Mouse (Mus musculus): ENCODE measurements at regions not wholly inside any gene's neighbourhood (a gene's known extent, or its start where the extent isn't known, plus 50 kb on each side); places are given as distances from the start of the nearest gene placed in this dataset.

DNA sequence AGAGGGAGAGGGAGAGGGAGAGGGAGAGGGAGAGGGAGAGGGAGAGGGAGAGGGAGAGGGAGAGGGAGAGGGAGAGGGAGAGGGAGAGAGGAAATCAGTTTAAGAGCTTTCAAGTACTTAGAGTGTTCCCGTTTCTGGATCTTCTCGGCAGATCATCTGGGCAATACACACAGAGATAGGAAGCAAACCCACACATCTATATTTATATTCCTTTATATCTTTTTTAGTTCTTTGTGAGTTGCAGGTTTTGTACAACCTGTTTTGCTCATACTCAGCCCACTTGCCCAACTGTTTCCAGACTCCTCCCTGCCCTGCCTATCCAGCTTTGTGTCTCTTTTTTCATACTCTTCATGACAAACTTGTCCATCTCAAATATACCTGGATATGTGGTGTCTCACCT is 173.2 kb downstream of the Tinag start:
- no peaks in the 10 kb centered on the region for H3K27me3 ChIP-seq (replicated peaks)
- no peak for DNase-seq (ENCODE audit: extremely low read depth)
- H3K9me3 ChIP-seq (replicated peaks; ENCODE audit: low read length), result peaks cover 2% of the 10 kb centered on the region
- no peak overlapping the region for H3K27ac ChIP-seq (ENCODE audit: insufficient read depth, low read depth)
- H3K79me2 ChIP-seq (replicated peaks; ENCODE audit: control insufficient read depth, extremely low read depth, insufficient read depth, poor library complexity, severe bottlenecking), result no peaks in the 10 kb centered on the region
- no peak overlapping the region for H3K4me2 ChIP-seq (ENCODE audit: insufficient read depth, low read depth, poor library complexity, severe bottlenecking)
- no peaks in the 10 kb centered on the region for H3K36me3 ChIP-seq (replicated peaks in 1 of 2; ENCODE audit: control insufficient read depth in 1 of 2, insufficient read depth in 1 of 2, low read length in 1 of 2)
- TF ChIP-seq CHD1 (IDR thresholded peaks at IDR 0.05; ENCODE audit: low read depth, low read length) (no peak), ZMIZ1 (IDR thresholded peaks at IDR 0.05; ENCODE audit: low read depth, low read length) (no peak), MEF2A (IDR thresholded peaks at IDR 0.05; ENCODE audit: borderline replicate concordance, low read depth, low read length) (no peak), IRF4 (IDR thresholded peaks at IDR 0.05; ENCODE audit: low read depth, low read length) (no peak), MAFK (IDR thresholded peaks at IDR 0.05; ENCODE audit: insufficient replicate concordance, low read length) (no peak), E2F4 (IDR thresholded peaks at IDR 0.05; ENCODE audit: insufficient replicate concordance, low read depth, low read length) (no peak), ZC3H11A (IDR thresholded peaks at IDR 0.05; ENCODE audit: low read depth, low read length) (no peak), SMC3 (IDR thresholded peaks at IDR 0.05; ENCODE audit: low read depth, low read length) (no peak), POLR2AphosphoS2 (IDR thresholded peaks at IDR 0.05; ENCODE audit: low read depth, low read length) (no peak), USF2 (conservative IDR thresholded peaks at IDR 0.05; ENCODE audit: low read depth, low read length) (no peak), NELFE (IDR thresholded peaks at IDR 0.05; ENCODE audit: low read depth, low read length) (no peak), NRF1 (IDR thresholded peaks at IDR 0.05; ENCODE audit: low read depth, low read length) (no peak), CHD2 (IDR thresholded peaks at IDR 0.05; ENCODE audit: low read length) (no peak), RCOR1 (conservative IDR thresholded peaks at IDR 0.05; ENCODE audit: low read depth, low read length) (no peak), PAX5 (IDR thresholded peaks at IDR 0.05; ENCODE audit: low read length) (no peak), MAX (IDR thresholded peaks at IDR 0.05; ENCODE audit: low read length) (no peak), TCF12 (IDR thresholded peaks at IDR 0.05; ENCODE audit: low read depth, low read length) (no peak), MXI1 (IDR thresholded peaks at IDR 0.05; ENCODE audit: low read depth, low read length) (no peak)
- in situ Hi-C loops (cut with MboI; ENCODE audit: low pct_ligation_motif_present, low pct_unique_long_range_greater_than_20kb, low sequenced_read_pairs), result no loop called here
- no peak overlapping the region for H3K4me3 ChIP-seq (replicated peaks in 1 of 3; ENCODE audit: low read depth in 2 of 3, low read length in 2 of 3, poor library complexity in 1 of 3)
- no peak overlapping the region for H3K9ac ChIP-seq (ENCODE audit: insufficient read depth, low read depth)
- dilution Hi-C loops (cut with MboI; ENCODE audit: extremely low pct_ligation_motif_present, extremely low pct_unique_long_range_greater_than_20kb, low sequenced_read_pairs), result no loop called here
- H3K4me1 ChIP-seq (ENCODE audit: control insufficient read depth in 1 of 2, insufficient read depth in 2 of 2), result no peaks in the 10 kb centered on the region

DNA sequence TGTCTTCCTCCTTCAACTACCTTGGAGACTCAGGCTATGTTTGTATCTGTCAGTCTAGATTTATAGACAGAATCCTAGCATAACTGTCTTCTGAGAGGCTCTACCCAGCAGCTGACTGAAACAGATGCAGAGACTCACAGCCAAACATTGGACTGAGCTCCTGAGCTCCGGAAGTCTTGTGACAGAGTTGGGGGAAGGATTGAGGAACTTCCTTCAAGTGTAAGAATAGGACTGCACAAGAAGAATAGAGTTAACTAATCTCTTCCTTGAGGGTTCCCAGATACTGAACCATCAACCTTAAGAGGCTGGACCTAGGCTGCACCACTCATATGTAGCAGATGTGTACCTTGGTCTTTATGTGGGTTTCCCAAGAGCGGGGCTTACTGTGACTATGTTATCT is 176.0 kb downstream of the Tinag start:
- Histone ChIP-seq H3K4me2 (ENCODE audit: insufficient read depth, low read depth, poor library complexity, severe bottlenecking) (no peak overlapping the region), H3K36me3 (replicated peaks in 1 of 2; ENCODE audit: control insufficient read depth in 1 of 2, insufficient read depth in 1 of 2, low read length in 1 of 2) (no peaks in the 10 kb centered on the region), H3K4me3 (replicated peaks in 1 of 3; ENCODE audit: low read depth in 2 of 3, low read length in 2 of 3, poor library complexity in 1 of 3) (no peak overlapping the region), H3K9ac (ENCODE audit: insufficient read depth, low read depth) (no peak overlapping the region), H3K4me1 (ENCODE audit: control insufficient read depth in 1 of 2, insufficient read depth in 2 of 2) (no peaks in the 10 kb centered on the region), H3K27me3 (replicated peaks) (no peaks in the 10 kb centered on the region), H3K79me2 (replicated peaks; ENCODE audit: control insufficient read depth, extremely low read depth, insufficient read depth, poor library complexity, severe bottlenecking) (no peaks in the 10 kb centered on the region), H3K27ac (ENCODE audit: insufficient read depth, low read depth) (no peak overlapping the region), H3K9me3 (replicated peaks; ENCODE audit: low read length) (peaks cover 2% of the 10 kb centered on the region)
- in situ Hi-C loops (cut with MboI; ENCODE audit: low pct_ligation_motif_present, low pct_unique_long_range_greater_than_20kb, low sequenced_read_pairs), result no loop called here
- TF ChIP-seq MXI1 (IDR thresholded peaks at IDR 0.05; ENCODE audit: low read depth, low read length) (no peak), USF2 (conservative IDR thresholded peaks at IDR 0.05; ENCODE audit: low read depth, low read length) (no peak), RCOR1 (conservative IDR thresholded peaks at IDR 0.05; ENCODE audit: low read depth, low read length) (no peak), ETS1 (conservative IDR thresholded peaks at IDR 0.05; ENCODE audit: low read depth, low read length) (no peak), MYC (IDR thresholded peaks at IDR 0.05; ENCODE audit: low read depth, low read length) (no peak), BHLHE40 (IDR thresholded peaks at IDR 0.05; ENCODE audit: low read depth, low read length) (no peak), PAX5 (IDR thresholded peaks at IDR 0.05; ENCODE audit: low read length) (no peak)
- DNase-seq (ENCODE audit: extremely low read depth), result no peak
- dilution Hi-C loops (cut with MboI; ENCODE audit: extremely low pct_ligation_motif_present, extremely low pct_unique_long_range_greater_than_20kb, low sequenced_read_pairs), result no loop called here
